Comparison of ENCODE assay signal across 8 mouse cellular contexts in genomic region chr17:46436672-46437366, GRCm38 (mm10). TPM values are rescaled to one million over a fixed set of nuclear protein-coding genes. Genes with fewer than 3 reads are reported as not detected.
DNase-seq lines count a peak whose midpoint lies in the region; ATAC-seq and TF ChIP-seq lines count a peak whose summit lies in the region.

No protein-coding gene starts in this region.

- H3K9me3 ChIP-seq in kidney, embryonic 15.5 days (replicated peaks) = no peaks in the 10 kb centered on the region
- no peaks in the 10 kb centered on the region for H3K9me3 ChIP-seq in neural tube, embryonic 14.5 days (ENCODE audit: control insufficient read depth, low read length)

- WGBS in spleen, adult 2 months = 29% methylated on average over 23 of the region's 23 CpGs
- 20% methylated on average over 23 of the region's 23 CpGs for WGBS in kidney, embryonic 15.5 days
- 26% methylated on average over 23 of the region's 23 CpGs for WGBS in neural tube, embryonic 14.5 days

- peak; percentile 45 for DNase-seq in CD4-positive, CD25-positive, alpha-beta regulatory T cell, adult 2 months (ENCODE audit: low read depth, low spot score)
- DNase-seq in spleen, adult 2 months (ENCODE audit: low read depth in 1 of 2, low spot score in 2 of 2) = no peak
- DNase-seq in spleen, postnatal 4 days (ENCODE audit: low spot score in 2 of 2) = no peak
- peak; percentile 36 to 46 for DNase-seq in gastrocnemius, adult 8-10 months (ENCODE audit: low spot score in 2 of 2)
- no peak for DNase-seq in layer of hippocampus, adult 8-10 months (ENCODE audit: low spot score in 2 of 2)

- no peaks in the 10 kb centered on the region for H3K4me1 ChIP-seq in spleen, adult 2 months (ENCODE audit: control insufficient read depth, insufficient read depth, insufficient read length)
- H3K4me1 ChIP-seq in kidney, embryonic 15.5 days = peaks cover 12% of the 10 kb centered on the region
- no peaks in the 10 kb centered on the region for H3K4me1 ChIP-seq in neural tube, embryonic 14.5 days (ENCODE audit: control insufficient read depth, insufficient read depth, low read length)

- TF ChIP-seq POLR2A in spleen, adult 2 months (IDR thresholded peaks at IDR 0.05; ENCODE audit: low read depth, low read length) = no peak

- H3K4me3 ChIP-seq in spleen, adult 2 months (ENCODE audit: extremely low read depth, insufficient read depth, insufficient read length) = no peak overlapping the region
- no peak overlapping the region for H3K4me3 ChIP-seq in kidney, embryonic 15.5 days (replicated peaks)
- H3K4me3 ChIP-seq in neural tube, embryonic 14.5 days (ENCODE audit: low read depth, low read length) = no peak overlapping the region

- H3K27me3 ChIP-seq in spleen, adult 2 months (ENCODE audit: control insufficient read depth, insufficient read depth, low read length) = peaks cover 4% of the 10 kb centered on the region
- peaks cover 54% of the 10 kb centered on the region for H3K27me3 ChIP-seq in kidney, embryonic 15.5 days
- H3K27me3 ChIP-seq in neural tube, embryonic 14.5 days (ENCODE audit: control insufficient read depth, insufficient read depth, low read length) = no peaks in the 10 kb centered on the region

- TF ChIP-seq CTCF in spleen, adult 2 months (IDR thresholded peaks at IDR 0.05; ENCODE audit: extremely low read depth, insufficient read depth, insufficient read length, insufficient replicate concordance) = peak; percentile 40; the same call in 1 of the 2 replicates

- no peaks in the 10 kb centered on the region for H3K36me3 ChIP-seq in spleen, adult 2 months (ENCODE audit: control insufficient read depth, insufficient read depth, low read length)
- no peaks in the 10 kb centered on the region for H3K36me3 ChIP-seq in kidney, embryonic 15.5 days
- no peaks in the 10 kb centered on the region for H3K36me3 ChIP-seq in neural tube, embryonic 14.5 days (ENCODE audit: control insufficient read depth, insufficient read depth, low read length)

- ATAC-seq in CD4-positive, CD25-positive, alpha-beta regulatory T cell, adult 4 months = no peak
- ATAC-seq in kidney, embryonic 15.5 days (replicated peaks; ENCODE audit: low FRiP score) = peak; percentile 44; the same call in 1 of the 2 replicates
- peak; percentile 69 for ATAC-seq in neural tube, embryonic 14.5 days (ENCODE audit: low read depth)

- H3K4me2 ChIP-seq in kidney, embryonic 15.5 days = peak overlapping the region; percentile 18; the same call in 1 of the 2 replicates
- no peak overlapping the region for H3K4me2 ChIP-seq in neural tube, embryonic 14.5 days (ENCODE audit: low read depth, low read length)

- H3K9ac ChIP-seq in kidney, embryonic 15.5 days = no peak overlapping the region
- no peak overlapping the region for H3K9ac ChIP-seq in neural tube, embryonic 14.5 days (replicated peaks; ENCODE audit: low read depth, low read length)

- H3K27ac ChIP-seq in spleen, adult 2 months (ENCODE audit: insufficient read depth, low read length) = no peak overlapping the region
- H3K27ac ChIP-seq in kidney, embryonic 15.5 days = no peak overlapping the region
- no peak overlapping the region for H3K27ac ChIP-seq in neural tube, embryonic 14.5 days (ENCODE audit: low read depth, low read length)

RNA-seq across cellular contexts. Expression of gene Slc22a7, which starts 1.4 kb away (rescaled TPM):
- polyA plus RNA-seq in CD4-positive, CD25-positive, alpha-beta regulatory T cell, adult 4 months (2017; shearing (Covaris generic)) = not detected
- polyA plus RNA-seq in spleen, adult 2 months (2012; rRNA removed) = 0.07 TPM in 1 of 2 replicates, not detected in the other
- not detected for total RNA-seq in gastrocnemius, adult 8-10 months (2022)
- polyA plus RNA-seq in kidney, embryonic 15.5 days (2015; fragmentation: Nextera tagmentation; extraction: Ambion mirVana) = not detected in 2 replicates
- not detected in 2 replicates for polyA plus RNA-seq in neural tube, embryonic 14.5 days (2014; fragmentation: Nextera tagmentation; extraction: Ambion mirVana)
- total RNA-seq in layer of hippocampus, adult 8-10 months (2022) = 1 to 10 TPM in 1 of 4 experiments, under 1 TPM in 3; 0.23 to 1.2 (median 0.84) TPM

RNA-seq across cellular contexts. Expression of gene Crip3, which starts 8.1 kb away (rescaled TPM):
- polyA plus RNA-seq in CD4-positive, CD25-positive, alpha-beta regulatory T cell, adult 4 months (2017; shearing (Covaris generic)) = not detected
- polyA plus RNA-seq in spleen, adult 2 months (2012; rRNA removed) = 8.9 and 10.0 TPM in 2 replicates
- 1 to 10 TPM in 1 of 4 experiments, under 1 TPM in 1, not detected in 2; 0.40 to 1.5 TPM for total RNA-seq in gastrocnemius, adult 8-10 months (2022)
- polyA plus RNA-seq in kidney, embryonic 15.5 days (2015; fragmentation: Nextera tagmentation; extraction: Ambion mirVana) = 0.51 and 0.64 TPM in 2 replicates
- polyA plus RNA-seq in neural tube, embryonic 14.5 days (2014; fragmentation: Nextera tagmentation; extraction: Ambion mirVana) = 2.2 and 2.4 TPM in 2 replicates
- 1 to 10 TPM; 3.9 to 7.1 (median 4.2) TPM for total RNA-seq in layer of hippocampus, adult 8-10 months (2022)

RNA-seq across cellular contexts. Expression of gene Ttbk1, which starts 50.7 kb away (rescaled TPM):
- polyA plus RNA-seq in CD4-positive, CD25-positive, alpha-beta regulatory T cell, adult 4 months (2017; shearing (Covaris generic)) = under 1 TPM; 0.24 to 0.55 TPM
- polyA plus RNA-seq in spleen, adult 2 months (2012; rRNA removed) = 0.82 and 0.89 TPM in 2 replicates
- under 1 TPM; 0.05 to 0.16 (median 0.08) TPM for total RNA-seq in gastrocnemius, adult 8-10 months (2022)
- 0.17 and 0.26 TPM in 2 replicates for polyA plus RNA-seq in kidney, embryonic 15.5 days (2015; fragmentation: Nextera tagmentation; extraction: Ambion mirVana)
- polyA plus RNA-seq in neural tube, embryonic 14.5 days (2014; fragmentation: Nextera tagmentation; extraction: Ambion mirVana) = 6.3 and 7.0 TPM in 2 replicates
- 100 to 1,000 TPM; 101 to 124 (median 111) TPM for total RNA-seq in layer of hippocampus, adult 8-10 months (2022)

RNA-seq across cellular contexts. Expression of gene Zfp318, which starts 53.3 kb away (rescaled TPM):
- polyA plus RNA-seq in CD4-positive, CD25-positive, alpha-beta regulatory T cell, adult 4 months (2017; shearing (Covaris generic)) = 1 to 10 TPM; 5.0 to 6.7 TPM
- polyA plus RNA-seq in spleen, adult 2 months (2012; rRNA removed) = 37.6 and 55.4 TPM in 2 replicates
- 10 to 100 TPM; 12.4 to 15.7 (median 13.4) TPM for total RNA-seq in gastrocnemius, adult 8-10 months (2022)
- polyA plus RNA-seq in kidney, embryonic 15.5 days (2015; fragmentation: Nextera tagmentation; extraction: Ambion mirVana) = 9.9 and 10.3 TPM in 2 replicates
- 30.0 and 32.5 TPM in 2 replicates for polyA plus RNA-seq in neural tube, embryonic 14.5 days (2014; fragmentation: Nextera tagmentation; extraction: Ambion mirVana)
- total RNA-seq in layer of hippocampus, adult 8-10 months (2022) = 10 to 100 TPM; 58.6 to 65.2 (median 62.2) TPM

RNA-seq across cellular contexts. Expression of gene Dnph1, which starts 59.7 kb away (rescaled TPM):
- polyA plus RNA-seq in CD4-positive, CD25-positive, alpha-beta regulatory T cell, adult 4 months (2017; shearing (Covaris generic)) = 1 to 10 TPM; 6.4 to 6.9 TPM
- 2.3 and 3.6 TPM in 2 replicates for polyA plus RNA-seq in spleen, adult 2 months (2012; rRNA removed)
- 1 to 10 TPM; 5.2 to 8.5 (median 7.1) TPM for total RNA-seq in gastrocnemius, adult 8-10 months (2022)
- polyA plus RNA-seq in kidney, embryonic 15.5 days (2015; fragmentation: Nextera tagmentation; extraction: Ambion mirVana) = 58.0 and 58.5 TPM in 2 replicates
- 11.8 and 12.5 TPM in 2 replicates for polyA plus RNA-seq in neural tube, embryonic 14.5 days (2014; fragmentation: Nextera tagmentation; extraction: Ambion mirVana)
- total RNA-seq in layer of hippocampus, adult 8-10 months (2022) = 1 to 10 TPM; 4.1 to 7.5 (median 6.0) TPM

Comparison
In these comparisons a context has a peak if more than half of its experiments do, and no peak if none do; other contexts are left out.
1. DNase-seq: peak in CD4-positive, CD25-positive, alpha-beta regulatory T cell, adult 2 months (single experiment) and gastrocnemius, adult 8-10 months (2 of 2); none in spleen, adult 2 months (0 of 2), spleen, postnatal 4 days (0 of 2) and layer of hippocampus, adult 8-10 months (0 of 2).